Mouse (Mus musculus) adipocyte (in vitro differentiated cells): ENCODE data around the gene Scnm1.
A peak's percentile ranks its signal among the peaks of the same experiment; 100 is the strongest.
"Not testable (repeated sequence)": the region's sequence is repeated elsewhere in the genome, so short reads cannot be mapped to it uniquely, and the experiment has no call there.

Experiments
- DNase-seq: peaks from one replicate; pipeline ENCODE4 v3.0.0-alpha.2; 2016; ENCODE audit warnings: low spot score

The Scnm1 gene

DNA sequence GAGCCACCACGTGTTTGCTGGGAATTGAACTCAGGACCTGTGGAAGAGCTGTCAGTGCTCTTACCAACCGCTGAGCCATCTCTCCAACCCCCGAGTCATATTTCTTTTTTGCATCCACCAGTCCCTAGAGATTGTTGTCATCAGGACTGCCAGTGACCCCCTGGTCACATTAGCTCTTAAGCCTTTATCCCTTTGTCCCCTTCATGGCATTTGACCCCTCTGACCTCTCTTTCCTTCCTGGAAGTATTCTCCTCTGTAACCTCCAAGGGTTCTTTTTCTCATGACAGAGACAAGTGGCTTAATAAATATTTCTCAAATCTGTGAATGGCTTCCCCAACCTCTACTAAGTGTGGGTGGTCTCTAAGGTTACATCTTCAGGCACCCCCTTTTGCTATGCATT, 14.1 kb upstream of the Scnm1 start:
- DNase-seq = no peak

- DNase-seq = peak; percentile 86
These were observed 8.8 kb upstream of the Scnm1 start for GRCm38 (mm10) chr3:95142617-95143011.

DNA sequence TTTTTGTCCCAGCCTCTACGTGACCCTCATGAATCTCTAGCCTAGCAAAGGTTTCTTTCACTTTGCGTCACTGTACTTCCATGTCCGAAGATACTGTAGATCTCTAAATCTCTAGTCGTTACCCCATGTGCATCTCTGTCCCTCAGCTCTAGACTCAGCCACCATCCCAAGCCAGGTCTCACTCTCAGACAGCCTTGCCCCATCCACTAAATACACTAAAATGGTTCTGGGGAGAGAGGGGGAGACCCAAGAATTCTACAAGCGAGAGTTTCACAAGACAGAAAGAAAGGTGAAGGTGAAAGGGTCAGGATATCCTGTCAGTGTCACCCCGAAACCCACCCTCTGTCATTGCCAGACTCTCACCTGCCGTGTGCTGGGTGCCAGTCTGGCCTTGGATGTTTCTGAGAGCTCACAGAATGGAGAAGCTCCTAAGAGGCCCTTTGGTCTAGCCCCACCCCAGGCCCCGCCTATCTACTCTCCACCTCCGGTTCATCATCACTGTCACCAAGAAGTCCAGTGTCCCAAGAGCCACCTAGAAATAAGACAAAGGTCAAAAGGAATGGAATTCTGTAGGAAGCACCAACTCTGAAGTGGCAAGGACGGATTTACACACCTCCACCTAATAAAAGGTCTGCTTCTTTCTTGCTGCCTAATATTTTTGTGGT, 8.3 kb upstream of the Scnm1 start, which contains the start of gene Tnfaip8l2:
Gene Tnfaip8l2, minus strand, starts transcription at position 409 of the 665 bp plus-strand sequence.
- no peak for DNase-seq

GRCm38 (mm10) chr3:95141474-95141873, 7.7 kb upstream of the Scnm1 start:
- DNase-seq = no peak

- DNase-seq = no peak
These were observed 7.0 kb upstream of the Scnm1 start for GRCm38 (mm10) chr3:95140795-95141194.

DNA sequence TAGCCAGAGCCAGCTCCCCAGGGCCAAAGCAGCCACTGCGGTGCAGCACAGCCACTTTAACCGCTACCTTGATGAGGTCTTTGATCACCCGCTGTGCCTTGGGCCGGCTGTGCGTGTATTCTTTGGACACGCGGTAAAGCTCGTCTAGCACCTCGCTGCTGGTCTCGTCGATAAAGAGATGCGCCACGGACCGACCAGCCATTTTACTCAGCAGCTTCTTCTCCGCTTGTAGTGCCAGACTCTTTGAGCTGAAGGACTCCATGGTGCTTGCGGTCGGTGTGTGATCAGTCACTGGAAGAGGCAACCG, 6.4 kb upstream of the Scnm1 start:
- no peak for DNase-seq

GRCm38 (mm10) chr3:95139586-95140288, 5.9 kb upstream of the Scnm1 start:
- no peak for DNase-seq

- DNase-seq = no peak
These were observed 2.5 kb upstream of the Scnm1 start for GRCm38 (mm10) chr3:95136336-95136735.

GRCm38 (mm10) chr3:95135433-95136052, 1.7 kb upstream of the Scnm1 start:
- no peak for DNase-seq

- peak; percentile 56 for DNase-seq
These were observed 1.2 kb upstream of the Scnm1 start for GRCm38 (mm10) chr3:95135023-95135422.

DNA sequence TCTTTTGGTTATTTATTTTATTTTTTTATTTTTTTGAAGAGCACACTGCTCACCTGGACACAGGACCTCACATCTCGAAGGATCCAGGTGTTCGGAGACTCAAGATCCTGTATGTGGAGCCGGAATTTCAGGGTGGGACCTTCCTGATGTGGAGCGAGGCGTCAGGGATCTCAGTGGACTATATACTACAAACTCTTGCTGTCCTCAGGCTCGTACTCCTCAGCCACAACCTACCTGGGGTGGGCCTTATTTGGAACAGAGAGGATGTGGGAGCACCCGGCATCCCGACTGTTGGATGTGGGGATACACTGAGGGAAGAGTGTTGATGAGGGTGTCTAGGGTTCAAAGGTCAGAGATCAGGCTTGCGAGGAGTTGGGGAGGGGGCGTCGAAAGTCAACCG, 322 bp upstream of the Scnm1 start:
- not testable (repeated sequence) for DNase-seq

DNA sequence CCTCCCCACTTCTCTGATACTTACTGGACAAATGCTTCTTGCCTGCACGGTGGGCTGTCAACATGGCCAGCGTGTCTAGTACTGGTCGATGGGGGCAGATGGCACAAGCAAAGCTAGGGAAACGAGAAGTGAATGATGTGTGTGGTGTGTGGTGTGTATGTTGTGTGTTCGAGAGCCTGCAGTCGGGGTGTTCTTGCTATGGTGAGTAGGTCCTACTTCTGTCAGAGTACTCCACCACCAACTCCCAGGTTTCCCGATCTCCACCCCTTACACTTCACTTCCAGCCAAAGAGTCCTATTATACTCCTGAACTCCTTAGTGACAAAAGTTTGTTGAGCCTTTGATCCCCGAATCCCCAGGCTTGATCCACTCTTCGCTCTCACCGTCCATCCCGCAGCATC, 635 bp downstream of the Scnm1 start:
- DNase-seq = no peak

DNA sequence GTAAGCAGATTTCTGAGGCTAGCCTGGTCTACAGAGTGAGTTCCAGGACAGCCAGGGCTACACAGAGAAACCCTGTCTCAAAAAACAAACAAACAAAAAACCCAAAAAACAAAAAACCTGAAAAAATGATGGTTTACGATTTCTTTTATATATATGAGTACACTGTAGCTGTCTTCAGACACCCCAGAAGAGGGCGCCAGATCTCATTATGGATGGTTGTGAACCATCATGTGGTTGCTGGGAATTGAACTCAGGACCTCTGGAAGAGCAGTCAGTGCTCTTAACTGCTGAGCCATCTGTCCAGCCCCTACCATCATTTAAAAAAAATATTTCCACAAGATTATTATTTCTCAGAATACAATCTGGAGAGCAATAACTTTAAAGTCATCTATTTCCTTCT, 1.4 kb downstream of the Scnm1 start:
- not testable (repeated sequence) for DNase-seq

- no peak for DNase-seq
These were observed 3.7 kb downstream of the Scnm1 start for GRCm38 (mm10) chr3:95130081-95130480.

DNA sequence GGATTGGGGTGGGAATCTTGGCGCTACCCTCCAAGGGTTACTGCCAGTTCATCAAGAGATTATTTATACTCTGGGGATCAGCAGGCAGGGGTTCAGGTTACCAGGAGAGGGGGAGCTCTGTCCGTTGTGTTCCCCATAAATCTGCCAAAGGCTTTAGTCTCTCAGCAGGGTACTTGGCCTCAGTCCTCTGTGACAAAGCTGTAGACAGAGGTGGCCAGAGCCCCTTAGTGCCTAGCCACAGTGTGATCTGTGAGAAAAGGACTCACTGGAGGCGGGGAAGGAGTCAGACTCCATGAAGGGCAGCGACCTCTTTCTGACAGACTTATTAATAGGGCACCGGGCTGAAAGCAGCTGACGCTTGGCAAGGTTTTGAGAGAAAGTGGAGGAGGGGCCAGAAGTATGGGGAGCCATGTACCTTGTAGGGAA, 4.6 kb downstream of the Scnm1 start:
- DNase-seq = no peak

DNA sequence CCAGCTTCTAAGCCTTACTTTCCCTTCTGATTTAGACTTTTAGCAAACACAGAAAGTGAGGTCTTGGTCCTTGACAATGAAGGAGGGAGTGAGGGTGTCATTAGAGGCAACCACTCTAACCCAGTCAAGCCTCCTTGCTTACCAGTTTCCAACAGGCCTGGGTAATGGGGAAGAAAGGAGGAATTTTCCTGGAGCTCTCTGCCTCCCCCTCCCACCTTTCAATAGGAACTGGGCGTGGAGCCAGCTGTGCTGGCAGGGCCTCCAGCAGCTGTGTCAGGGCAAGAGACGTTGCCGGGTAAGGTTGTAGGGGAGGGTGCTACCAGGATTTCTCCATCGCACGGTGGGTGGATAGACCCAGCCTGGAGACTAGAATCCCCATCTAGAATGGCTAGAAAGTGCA, 8.8 kb downstream of the Scnm1 start:
- DNase-seq = peak; percentile 84

- no peak for DNase-seq
These were observed 9.6 kb downstream of the Scnm1 start, which contains the start of gene Tmod4 for GRCm38 (mm10) chr3:95124246-95124645. Gene Tmod4 (plus strand): TSS chr3:95124476.

DNA sequence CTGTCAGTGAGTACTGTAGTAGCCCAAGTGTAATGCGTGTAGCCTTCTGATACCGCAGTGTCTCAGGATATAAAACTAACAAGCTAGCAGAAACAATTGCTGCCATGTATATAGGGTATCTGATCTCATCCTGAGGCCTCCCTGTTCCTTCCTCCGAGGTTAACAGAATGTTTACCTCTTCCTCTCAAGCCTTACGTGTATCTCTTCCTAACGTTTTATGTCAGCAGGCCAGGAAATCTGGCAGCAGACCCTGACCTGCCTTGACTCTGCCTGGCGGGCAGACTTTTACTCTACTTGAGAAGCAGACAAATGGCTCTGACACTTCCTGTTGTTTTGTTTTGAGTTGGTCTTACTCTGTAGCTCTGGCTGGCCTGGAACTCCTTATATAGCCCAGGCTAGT, 12.2 kb downstream of the Scnm1 start:
- DNase-seq = peak; percentile 26

DNA sequence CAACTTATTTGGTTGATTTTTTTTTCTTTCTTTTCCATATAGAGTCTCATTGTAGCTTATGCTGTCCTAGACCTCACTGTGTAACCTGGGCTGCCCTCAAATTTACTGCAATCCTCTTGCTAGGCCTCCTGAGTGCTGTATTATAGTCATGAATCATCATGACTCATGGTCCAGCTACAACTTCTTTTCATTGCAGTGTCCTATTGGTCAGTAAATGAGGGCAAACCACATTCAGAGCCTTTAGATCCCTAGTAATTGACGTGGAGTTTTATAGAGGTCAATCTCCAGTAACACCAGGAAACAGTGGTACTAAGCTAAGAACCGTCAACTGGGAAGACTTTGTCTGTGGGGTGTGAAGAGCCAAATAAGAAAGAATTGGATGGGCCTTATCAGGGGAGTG, 16.1 kb downstream of the Scnm1 start:
- DNase-seq = no peak

DNA sequence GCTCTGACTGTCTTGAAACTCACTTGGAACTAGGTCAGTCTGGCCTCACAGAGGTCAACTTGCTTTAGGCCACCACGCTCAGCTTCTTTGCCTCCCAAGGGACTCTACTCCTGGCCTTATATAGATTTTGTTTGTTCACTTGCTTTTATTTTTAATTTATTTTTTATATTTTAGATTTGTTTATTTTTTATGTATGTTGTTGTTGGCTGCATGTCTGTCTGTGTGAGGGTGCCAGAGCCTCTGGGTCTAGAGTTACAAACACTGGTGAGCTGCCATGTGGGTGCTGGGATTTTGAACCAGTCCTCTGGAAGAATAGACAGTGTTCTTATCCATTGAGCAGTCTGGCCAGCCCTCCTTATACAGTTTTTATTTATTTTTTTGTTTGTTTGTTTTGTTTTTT, 21.1 kb downstream of the Scnm1 start:
- DNase-seq = peak; percentile 69

- DNase-seq = peak; percentile 92
These were observed 22.7 kb downstream of the Scnm1 start, which contains the start of gene Vps72 for GRCm38 (mm10) chr3:95110911-95111726. Gene Vps72 (plus strand): TSS chr3:95111022.

DNA sequence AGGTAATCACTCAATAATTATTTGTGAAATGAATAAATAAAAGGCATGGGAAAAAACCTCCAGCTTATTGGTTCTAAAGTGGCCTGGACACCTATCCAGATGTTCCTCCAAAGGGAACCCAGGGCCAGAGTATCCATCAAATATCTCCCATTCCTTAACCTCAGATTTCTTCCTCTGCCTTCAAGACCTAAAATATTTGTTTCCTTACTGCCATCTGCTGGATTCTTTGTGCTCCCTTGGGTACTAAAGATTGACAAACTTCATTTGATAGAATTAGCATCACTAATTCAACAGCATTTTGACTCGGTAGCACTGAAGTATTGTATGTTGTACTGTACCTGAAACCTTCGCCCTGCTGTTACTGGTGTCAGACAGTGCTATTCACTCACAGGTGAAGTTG, 25.9 kb downstream of the Scnm1 start:
- DNase-seq = peak; percentile 60
